Mouse (Mus musculus) lung, postnatal 14 days (tissue): ENCODE measurements at regions not wholly inside any gene's neighbourhood (a gene's known extent, or its start where the extent isn't known, plus 50 kb on each side); places are given as distances from the start of the nearest gene placed in this dataset.

Source experiments
- DNase-seq: peaks from one replicate; pipeline ENCODE4 v3.0.0; 2021

DNA sequence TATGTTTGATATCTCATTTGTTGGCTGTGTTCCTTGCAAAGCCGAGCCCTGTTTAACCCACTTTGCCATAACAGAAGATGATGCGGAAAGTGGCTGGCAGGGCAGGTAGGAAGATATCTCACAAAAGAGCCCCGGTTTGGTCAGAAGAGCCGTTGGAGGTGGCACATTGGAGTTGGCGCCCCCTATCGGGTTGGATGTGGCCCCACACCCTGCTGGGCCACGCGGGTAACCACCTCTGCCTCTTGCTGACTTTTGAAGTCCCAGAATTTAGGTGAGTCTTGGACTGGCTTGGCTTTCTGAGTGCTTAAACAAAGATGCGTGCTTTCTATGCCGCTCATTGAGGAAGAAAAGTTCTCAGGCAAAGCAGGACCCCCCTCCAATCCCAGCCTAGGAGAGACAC is 56.1 kb downstream of the Gm4791 start:
- DNase-seq: no peak

DNA sequence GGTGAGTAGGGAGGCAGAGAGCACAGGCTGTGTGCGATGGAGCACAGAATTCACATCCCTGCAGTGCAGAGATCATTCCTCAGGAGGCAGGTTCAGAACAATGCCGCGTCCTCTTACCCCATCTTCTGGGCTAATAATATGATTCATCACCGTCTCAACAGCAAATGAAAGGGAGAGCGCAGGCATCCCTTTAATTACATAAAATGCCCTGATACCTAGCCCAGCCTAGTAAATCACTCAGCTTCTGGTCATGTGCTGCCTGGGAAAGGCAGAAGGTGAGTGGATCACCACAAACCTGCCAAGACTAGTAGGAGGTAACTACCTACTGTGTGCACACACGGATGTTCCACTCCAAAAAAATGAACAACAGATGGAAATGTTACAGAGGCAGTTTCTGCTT is 57.0 kb downstream of the Gm4791 start:
- DNase-seq: no peak

- no peak for DNase-seq
Observed at GRCm38 (mm10) chr9:47059339-47060005, 60.9 kb downstream of the Gm4791 start.

- no peak for DNase-seq
Observed at GRCm38 (mm10) chr9:47060757-47061156, 62.2 kb downstream of the Gm4791 start.

GRCm38 (mm10) chr9:47062516-47062915 is 64.0 kb downstream of the Gm4791 start:
- DNase-seq: no peak

DNA sequence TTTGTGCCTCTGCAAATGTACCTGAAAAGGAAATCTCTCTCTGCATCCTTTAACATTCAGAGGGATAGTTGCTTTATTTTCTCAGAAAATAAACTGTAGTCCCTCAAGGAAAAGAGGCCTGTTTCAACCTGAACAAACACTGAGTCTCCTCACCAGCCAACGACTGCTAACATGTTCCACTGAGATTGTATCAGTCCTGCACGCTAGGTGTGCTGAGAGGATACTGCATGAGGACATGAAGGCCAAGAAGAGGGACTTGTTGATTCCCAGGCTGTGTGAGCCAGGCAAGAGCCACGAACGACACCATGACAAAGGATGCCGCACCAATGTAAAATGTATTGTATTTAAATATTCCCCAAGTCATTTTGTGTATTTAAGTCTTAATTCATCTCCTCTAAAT is 65.2 kb downstream of the Gm4791 start:
- no peak for DNase-seq

- no peak for DNase-seq
Observed at GRCm38 (mm10) chr9:47064463-47065032, 66.0 kb downstream of the Gm4791 start.

DNA sequence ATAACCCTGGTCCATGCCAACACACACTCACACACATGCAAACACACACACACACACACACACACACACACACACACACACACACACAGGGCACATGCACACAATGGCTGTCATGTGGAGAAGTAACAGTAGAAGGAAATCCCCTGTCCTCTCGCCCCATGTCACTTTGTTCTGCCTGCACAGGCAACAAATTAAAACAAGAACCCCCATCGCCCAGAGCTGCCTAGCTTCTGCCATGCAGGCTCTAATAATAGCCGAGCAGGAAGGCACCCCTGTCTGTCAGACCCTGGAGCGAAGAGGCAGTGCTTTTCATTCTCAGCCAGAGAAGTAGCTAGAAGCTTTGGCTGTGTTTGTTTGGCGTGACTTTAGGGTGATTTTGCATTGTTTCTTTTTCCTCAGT is 70.9 kb downstream of the Gm4791 start:
- no peak for DNase-seq

DNA sequence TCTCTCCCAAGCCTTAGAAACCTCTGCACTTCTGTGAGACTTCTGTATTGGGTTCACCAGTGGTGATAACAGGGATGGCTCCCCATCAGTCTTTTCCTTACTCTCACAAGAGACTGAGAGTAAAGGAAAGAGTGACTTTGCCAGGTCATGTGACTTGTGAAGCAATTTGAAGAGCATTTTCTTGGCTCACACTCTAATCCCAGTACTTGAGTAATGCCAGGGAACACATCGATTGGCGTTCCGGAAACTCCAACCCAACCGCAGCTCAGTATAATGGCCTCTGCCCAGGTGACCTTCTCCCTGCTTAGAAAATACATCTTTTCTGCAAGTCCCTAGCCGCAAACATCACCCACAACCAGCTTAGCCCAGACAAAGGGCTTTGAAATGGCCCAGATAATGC is 72.4 kb downstream of the Gm4791 start:
- DNase-seq: no peak

GRCm38 (mm10) chr9:47076946-47077345 is 78.4 kb downstream of the Gm4791 start:
- DNase-seq: no peak

GRCm38 (mm10) chr9:47077416-47077815 is 78.9 kb downstream of the Gm4791 start:
- DNase-seq: no peak

- no peak for DNase-seq
Observed at GRCm38 (mm10) chr9:47077945-47078344, 79.4 kb downstream of the Gm4791 start.

GRCm38 (mm10) chr9:47081407-47081806 is 82.9 kb downstream of the Gm4791 start:
- no peak for DNase-seq

DNA sequence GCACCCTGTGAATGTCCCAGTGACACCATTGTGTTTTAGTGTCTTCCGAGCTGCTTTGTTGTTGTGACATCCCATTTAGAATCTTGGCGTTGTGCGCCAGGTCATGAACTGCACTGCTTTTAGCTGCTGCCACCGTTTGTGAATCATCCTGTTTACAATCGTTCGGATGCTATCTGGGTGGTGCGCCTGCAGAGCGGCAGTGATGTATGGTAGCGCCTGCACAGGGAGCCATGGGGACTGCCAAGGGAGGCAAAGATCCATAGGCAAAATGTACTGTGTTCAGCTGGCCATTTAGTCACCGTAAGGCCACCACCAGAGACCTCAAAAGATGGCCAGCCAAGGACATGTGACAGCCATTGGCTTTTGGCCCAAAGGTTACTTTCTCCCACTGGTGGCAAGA is 93.3 kb downstream of the Gm4791 start:
- peak; percentile 29 for DNase-seq

- DNase-seq: no peak
Observed at GRCm38 (mm10) chr9:47095656-47096055, 97.1 kb downstream of the Gm4791 start.

- no peak for DNase-seq
Observed at GRCm38 (mm10) chr9:47103316-47103715, 104.8 kb downstream of the Gm4791 start.

- DNase-seq: peak; percentile 0
Observed at GRCm38 (mm10) chr9:47103966-47104365, 105.4 kb downstream of the Gm4791 start.

DNA sequence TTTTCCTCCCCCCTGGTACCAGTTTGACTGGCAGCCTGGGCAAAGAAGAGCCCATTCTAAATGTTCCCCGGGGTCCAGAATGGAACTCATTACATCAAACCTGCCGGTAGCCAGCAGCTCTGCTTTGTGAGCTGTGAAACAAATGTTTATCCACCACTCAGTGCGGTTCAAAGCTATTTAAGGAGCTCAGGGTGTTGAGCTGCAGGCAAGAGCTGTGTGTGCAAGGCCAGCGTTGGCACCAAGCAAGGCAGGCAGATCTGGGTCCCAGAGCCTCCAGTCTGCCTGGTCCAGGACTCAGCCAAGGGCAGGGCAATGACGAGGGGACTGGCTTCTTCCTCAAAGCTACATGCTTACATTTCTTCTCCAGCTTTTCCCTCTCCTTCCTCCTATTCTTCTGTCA is 109.6 kb downstream of the Gm4791 start:
- no peak for DNase-seq

- DNase-seq: no peak
Observed at GRCm38 (mm10) chr9:47119253-47119652, 120.7 kb downstream of the Gm4791 start.

GRCm38 (mm10) chr9:47123113-47123512 is 124.6 kb downstream of the Gm4791 start:
- DNase-seq: peak; percentile 3

GRCm38 (mm10) chr9:47125517-47125916 is 127.0 kb downstream of the Gm4791 start:
- no peak for DNase-seq

- peak; percentile 13 for DNase-seq
Observed at GRCm38 (mm10) chr9:47126236-47126635, 127.7 kb downstream of the Gm4791 start.

DNA sequence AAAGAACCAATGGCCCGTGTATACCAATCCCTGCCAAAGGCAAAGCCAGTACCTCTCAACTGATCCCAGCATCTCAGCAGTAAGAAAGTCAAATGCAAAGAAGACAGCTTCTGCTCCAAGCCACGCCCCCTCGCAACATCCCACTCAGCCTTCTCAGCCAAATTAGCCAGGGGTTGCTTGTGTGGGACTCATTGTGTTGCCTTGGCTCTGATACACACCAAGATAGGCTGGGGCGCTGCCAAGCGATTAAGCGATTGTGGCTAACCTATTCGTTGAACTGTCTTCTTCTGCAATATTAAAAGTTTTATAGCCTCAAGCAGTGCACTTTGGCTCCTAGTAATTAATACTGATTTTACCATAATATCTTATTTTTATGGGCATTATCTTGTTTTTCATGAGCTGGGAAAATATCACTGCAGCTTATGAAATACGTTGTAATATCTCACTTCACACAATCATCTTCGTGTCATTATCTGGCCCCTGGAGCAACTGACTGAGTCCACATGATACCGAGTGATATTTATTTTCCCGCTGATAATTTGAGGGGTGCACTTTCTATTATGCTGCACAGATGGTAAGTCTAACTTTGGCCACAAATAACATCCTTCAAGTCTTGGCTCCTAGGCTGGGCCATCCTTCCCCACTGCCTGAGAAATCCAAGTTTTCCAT is 129.3 kb downstream of the Gm4791 start:
- DNase-seq: no peak

GRCm38 (mm10) chr9:47129101-47129500 is 130.6 kb downstream of the Gm4791 start:
- no peak for DNase-seq

DNA sequence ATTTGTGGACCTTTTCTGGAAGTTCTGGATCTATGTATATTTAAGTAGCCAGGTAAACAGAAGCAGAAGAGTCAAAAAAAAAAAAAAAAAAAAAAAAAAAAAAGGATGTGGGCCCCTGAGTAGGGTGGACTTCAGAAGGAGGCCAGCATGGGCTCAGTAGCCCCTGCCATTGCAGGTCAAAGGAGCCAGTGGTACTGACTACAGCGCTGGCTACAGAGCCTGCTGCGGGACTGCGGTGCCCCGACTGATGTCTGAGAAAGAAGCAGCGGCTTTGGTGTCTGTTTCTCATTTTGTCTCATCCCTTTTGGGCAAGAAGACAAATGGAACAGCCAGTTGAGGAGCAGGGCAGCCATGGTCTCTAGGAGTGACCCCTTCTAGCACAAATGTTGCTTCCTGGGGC is 134.9 kb downstream of the Gm4791 start:
- DNase-seq: no peak
